In the genomic region with DNA sequence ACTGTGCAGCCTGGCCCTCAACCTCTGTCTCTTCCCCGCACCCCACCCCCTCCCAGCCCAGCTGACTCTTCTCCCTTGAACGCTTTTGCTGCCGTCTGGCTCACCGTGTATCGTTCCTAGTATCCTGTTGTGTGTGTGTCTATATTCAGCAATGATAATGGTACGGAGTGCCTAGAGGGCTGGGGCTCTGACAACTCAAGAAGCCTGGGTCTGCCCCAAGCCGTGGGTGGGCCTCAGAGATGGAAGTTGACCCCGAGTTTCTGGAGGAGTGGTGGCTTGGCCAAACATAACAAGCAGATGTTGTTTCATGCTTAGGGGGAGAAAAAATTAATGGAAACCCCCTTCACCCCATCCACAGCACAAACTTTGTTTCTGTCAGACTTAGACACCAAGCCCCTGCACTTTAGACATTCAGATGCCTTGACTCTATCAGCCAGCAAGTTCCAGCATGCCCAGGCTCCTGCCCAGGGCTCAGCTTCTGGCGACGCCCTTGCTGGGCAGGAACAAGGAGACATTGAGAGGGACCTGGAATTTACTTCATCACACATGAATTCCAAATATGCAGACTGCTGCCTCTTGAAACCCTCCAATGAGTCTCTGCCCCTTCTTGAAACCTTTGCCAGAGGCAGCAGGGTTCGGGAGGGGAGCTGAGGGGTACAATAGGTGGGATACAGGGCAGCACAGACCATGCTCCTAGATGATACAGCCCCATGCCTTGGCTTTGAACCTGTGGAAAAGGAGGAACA, we compare ENCODE assay signal across 14 mouse cellular contexts.
DNase-seq lines count a peak whose midpoint lies in the region; ATAC-seq lines count a peak whose summit lies in the region.
"Had no signal": no experiment of that assay in that cellular context is flagged by ENCODE, and none has a peak within 500 bp of the region (broad histone marks: within the 10 kb centered on the region; RNA-seq: fewer than 3 reads in every experiment).

No protein-coding gene starts in this region.

- H3K4me3 ChIP-seq in heart, embryonic 15.5 days = no peak overlapping the region
- H3K4me3 ChIP-seq in limb, embryonic 15.5 days = no peak overlapping the region
- no peak overlapping the region for H3K4me3 ChIP-seq in stomach, embryonic 16.5 days (replicated peaks; ENCODE audit: low read length)
- H3K4me3 ChIP-seq: liver, embryonic 15.5 days had no signal

- WGBS in heart, embryonic 15.5 days = 24% methylated on average over 11 of the region's 11 CpGs
- WGBS in limb, embryonic 15.5 days = 35% methylated on average over 11 of the region's 11 CpGs
- WGBS in stomach, embryonic 16.5 days = 34% methylated on average over 11 of the region's 11 CpGs

- peaks cover 53% of the 10 kb centered on the region for H3K4me1 ChIP-seq in heart, embryonic 15.5 days (replicated peaks)
- peaks cover 52% of the 10 kb centered on the region for H3K4me1 ChIP-seq in limb, embryonic 15.5 days
- H3K4me1 ChIP-seq in stomach, embryonic 16.5 days (ENCODE audit: control insufficient read depth, insufficient read depth, low read length) = peaks cover 16% of the 10 kb centered on the region
- H3K4me1 ChIP-seq: liver, embryonic 15.5 days had no signal

- peak overlapping the region; percentile 81 for H3K27ac ChIP-seq in heart, embryonic 15.5 days
- peak overlapping the region; percentile 79 for H3K27ac ChIP-seq in limb, embryonic 15.5 days
- peak overlapping the region; percentile 78 for H3K27ac ChIP-seq in stomach, embryonic 16.5 days (ENCODE audit: low read length)
- H3K27ac ChIP-seq: liver, embryonic 15.5 days had no signal

- H3K9ac ChIP-seq in heart, embryonic 15.5 days = 0 out of 2 replicates have a peak overlapping the region, but pooled peaks have one; percentile 1
- no peak overlapping the region for H3K9ac ChIP-seq in limb, embryonic 15.5 days
- peak overlapping the region; percentile 19; the same call in 1 of the 2 replicates for H3K9ac ChIP-seq in stomach, embryonic 16.5 days (ENCODE audit: low read length)
- H3K9ac ChIP-seq: liver, embryonic 15.5 days had no signal

- H3K9me3 ChIP-seq in heart, embryonic 15.5 days (replicated peaks) = no peaks in the 10 kb centered on the region
- no peaks in the 10 kb centered on the region for H3K9me3 ChIP-seq in limb, embryonic 15.5 days
- H3K9me3 ChIP-seq in stomach, embryonic 16.5 days (replicated peaks; ENCODE audit: control insufficient read depth, low read length) = no peaks in the 10 kb centered on the region
- H3K9me3 ChIP-seq: liver, embryonic 15.5 days had no signal

- no peak overlapping the region for H3K4me2 ChIP-seq in heart, embryonic 15.5 days
- H3K4me2 ChIP-seq in limb, embryonic 15.5 days = no peak overlapping the region
- no peak overlapping the region for H3K4me2 ChIP-seq in stomach, embryonic 16.5 days (ENCODE audit: low read depth, low read length)
- H3K4me2 ChIP-seq: liver, embryonic 15.5 days had no signal

- peak; percentile 21; the same call in 1 of the 2 replicates for ATAC-seq in heart, embryonic 15.5 days (replicated peaks; ENCODE audit: insufficient number of reproducible peaks, insufficient read depth, low FRiP score, low read depth)
- ATAC-seq in limb, embryonic 15.5 days (ENCODE audit: insufficient number of reproducible peaks, low FRiP score, low TSS enrichment, low read depth) = peak; percentile 55; the same call in 1 of the 2 replicates
- peak; percentile 57; the same call in 1 of the 2 replicates for ATAC-seq in stomach, embryonic 16.5 days (ENCODE audit: insufficient read depth, low FRiP score)
- ATAC-seq: activated CD4-positive, CD25-positive, alpha-beta regulatory T cell, adult 4 months; forebrain, embryonic 14.5 days had no signal

- no peak for DNase-seq in heart, adult 9 months (ENCODE audit: low spot score in 2 of 2)
- DNase-seq in testis, postnatal 10 days (ENCODE audit: low spot score) = peak; percentile 37
- no peak for DNase-seq in testis, postnatal 14 days (ENCODE audit: low spot score)
- no peak for DNase-seq in adrenal gland, postnatal 36 days
- no peak for DNase-seq in gastrocnemius, postnatal 36 days
- DNase-seq: heart, postnatal 14 days; right cerebral cortex, postnatal 25 days; thymus, adult 2 months had no signal

- no peaks in the 10 kb centered on the region for H3K27me3 ChIP-seq in heart, embryonic 15.5 days
- H3K27me3 ChIP-seq in limb, embryonic 15.5 days = no peaks in the 10 kb centered on the region
- no peaks in the 10 kb centered on the region for H3K27me3 ChIP-seq in stomach, embryonic 16.5 days (ENCODE audit: control insufficient read depth, insufficient read depth, low read length)
- H3K27me3 ChIP-seq: liver, embryonic 15.5 days had no signal

- intact Hi-C loops in gastrocnemius, postnatal 36 days (cut with DNase I) = no loop called here

- H3K36me3 ChIP-seq in heart, embryonic 15.5 days = peaks cover 29% of the 10 kb centered on the region; the same call in 1 of the 2 replicates
- peaks cover under 1% of the 10 kb centered on the region; the same call in 1 of the 2 replicates for H3K36me3 ChIP-seq in limb, embryonic 15.5 days
- H3K36me3 ChIP-seq in stomach, embryonic 16.5 days (ENCODE audit: control insufficient read depth, insufficient read depth, low read length) = 0 out of 2 replicates have a peak, but pooled peaks cover 3% of the 10 kb centered on the region
